Mouse (Mus musculus): Measurements from ENCODE around the gene Sgip1.

GRCm38 (mm10) chr4:102990016-102990415 lies 248.9 kb downstream of the Sgip1 start:
- TF ChIP-seq CTCF (IDR thresholded peaks at IDR 0.05; ENCODE audit: borderline replicate concordance, insufficient read depth, low read depth, low read length) (no peak), POLR2A (IDR thresholded peaks at IDR 0.05; ENCODE audit: borderline replicate concordance, insufficient read depth, low read length) (no peak)
